Mouse (Mus musculus) kidney, embryonic 14.5 days (tissue): Measurements from ENCODE around the gene Arid2. TPM values are rescaled to one million over a fixed set of nuclear protein-coding genes. Genes with fewer than 3 reads are reported as not detected.

Experiments used
- ATAC-seq: fragments of 200-750 bp; cut with Nextera tagmentation; 2 replicates; pipeline ENCODE4 v1.8.0; 2017; ENCODE audit warnings: moderate number of reproducible peaks, mild to moderate bottlenecking, moderate TSS enrichment, moderate library complexity; ENCODE audit not compliant: low FRiP score, low TSS enrichment
- H3K27ac ChIP-seq: fragments of 300-500 bp; sonication (generic); 2 replicates; pipeline ENCODE4 v1.5.1; 2014; ENCODE audit warnings: low read depth, mild to moderate bottlenecking, low read length, moderate library complexity, mixed read lengths
- H3K27me3 ChIP-seq: fragments of 300-500 bp; sonication (generic); 2 replicates; pipeline ENCODE4 v1.6.1; 2014; ENCODE audit warnings: mild to moderate bottlenecking, low read length; ENCODE audit not compliant: control insufficient read depth, insufficient read depth
- H3K36me3 ChIP-seq: fragments of 300-500 bp; sonication (generic); 2 replicates; pipeline ENCODE4 v1.6.1; 2014; ENCODE audit warnings: low read length, mixed read lengths; ENCODE audit not compliant: control insufficient read depth, insufficient read depth
- H3K4me1 ChIP-seq: fragments of 300-500 bp; sonication (generic); 2 replicates; pipeline ENCODE4 v1.6.1; 2014; ENCODE audit warnings: low read length, mixed read lengths; ENCODE audit not compliant: control insufficient read depth, insufficient read depth
- H3K4me2 ChIP-seq: fragments of 300-500 bp; sonication (generic); replicated peaks from 2 replicates; pipeline ENCODE4 v1.6.1; 2014; ENCODE audit warnings: low read depth, mild to moderate bottlenecking, low read length
- H3K4me3 ChIP-seq: fragments of 300-500 bp; sonication (generic); 2 replicates; pipeline ENCODE4 v1.5.1; 2014; ENCODE audit warnings: mild to moderate bottlenecking, low read length
- H3K9ac ChIP-seq: fragments of 300-500 bp; sonication (generic); 2 replicates; pipeline ENCODE4 v1.6.1; 2014; ENCODE audit warnings: low read depth, mild to moderate bottlenecking, low read length, moderate library complexity
- H3K9me3 ChIP-seq: fragments of 300-500 bp; sonication (generic); 2 replicates; pipeline ENCODE4 v1.6.1; 2016; ENCODE audit warnings: low read length; ENCODE audit not compliant: control insufficient read depth
- WGBS: fragments of 180-500 bp; shearing (Covaris S2); extraction: QIAGEN DNeasy Blood & Tissue Kit; methylation state at CpG from one replicate; pipeline ENCODE4 v1.1.7; 2014; 5-methylcytosine and 5-hydroxymethylcytosine counted together
- polyA plus RNA-seq: library from polyadenylated mRNA; unstranded; fragments of >200 nt; fragmentation: Nextera tagmentation; extraction: Ambion mirVana; gene quantifications from 2 replicates; pipeline ENCODE4 v1.2.1, GENCODE M21; 2014

Gene Arid2
- polyA plus RNA-seq, 1 experiment from 2014 or later, result 36.0 TPM

DNA sequence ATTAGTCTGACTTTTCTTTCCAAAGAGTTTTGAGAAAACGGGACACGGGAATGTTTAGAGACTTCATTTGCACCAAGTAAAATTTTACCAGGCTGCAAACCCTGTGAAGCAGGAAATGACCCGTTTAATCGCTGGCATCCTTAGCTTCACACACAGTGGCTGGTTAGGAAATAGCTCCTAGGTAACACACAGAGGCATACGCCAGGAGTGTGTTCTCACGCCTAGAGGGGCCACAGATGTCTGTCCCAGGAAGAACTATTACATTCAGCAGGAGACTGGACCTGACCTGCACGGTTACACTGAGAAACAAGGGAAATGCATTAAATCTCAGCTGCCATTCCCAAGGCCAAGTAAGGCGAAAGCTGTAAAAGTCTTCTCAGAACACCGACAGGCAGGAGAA is 18.7 kb upstream of the Arid2 start:
- 82% methylated on average over 9 of the region's 9 CpGs for WGBS
- Histone ChIP-seq H3K9ac (no peak overlapping the region), H3K36me3 (peaks cover 21% of the 10 kb centered on the region), H3K27me3 (no peaks in the 10 kb centered on the region), H3K4me2 (no peak overlapping the region), H3K9me3 (peaks cover 31% of the 10 kb centered on the region), H3K4me3 (no peak overlapping the region), H3K4me1 (0 out of 2 replicates have a peak, but pooled peaks cover 5% of the 10 kb centered on the region), H3K27ac (no peak overlapping the region)
- ATAC-seq, result no peak

- Histone ChIP-seq H3K27ac (no peak overlapping the region), H3K4me2 (no peak overlapping the region), H3K9me3 (peaks cover 30% of the 10 kb centered on the region), H3K4me3 (no peak overlapping the region), H3K4me1 (0 out of 2 replicates have a peak, but pooled peaks cover 5% of the 10 kb centered on the region), H3K9ac (no peak overlapping the region), H3K27me3 (no peaks in the 10 kb centered on the region), H3K36me3 (peaks cover 21% of the 10 kb centered on the region)
- 92% methylated on average over 4 of the region's 4 CpGs for WGBS
- ATAC-seq, result no peak
Measured at GRCm38 (mm10) chr15:96269402-96269801, 17.9 kb upstream of the Arid2 start.

- Histone ChIP-seq H3K4me2 (no peak overlapping the region), H3K27ac (no peak overlapping the region), H3K4me3 (no peak overlapping the region), H3K27me3 (no peaks in the 10 kb centered on the region), H3K9me3 (peaks cover 23% of the 10 kb centered on the region), H3K9ac (no peak overlapping the region), H3K36me3 (peaks cover 21% of the 10 kb centered on the region), H3K4me1 (0 out of 2 replicates have a peak, but pooled peaks cover 5% of the 10 kb centered on the region)
- 92% methylated on average over 10 of the region's 10 CpGs for WGBS
- no peak for ATAC-seq
Measured at GRCm38 (mm10) chr15:96270272-96270880, 16.9 kb upstream of the Arid2 start.

DNA sequence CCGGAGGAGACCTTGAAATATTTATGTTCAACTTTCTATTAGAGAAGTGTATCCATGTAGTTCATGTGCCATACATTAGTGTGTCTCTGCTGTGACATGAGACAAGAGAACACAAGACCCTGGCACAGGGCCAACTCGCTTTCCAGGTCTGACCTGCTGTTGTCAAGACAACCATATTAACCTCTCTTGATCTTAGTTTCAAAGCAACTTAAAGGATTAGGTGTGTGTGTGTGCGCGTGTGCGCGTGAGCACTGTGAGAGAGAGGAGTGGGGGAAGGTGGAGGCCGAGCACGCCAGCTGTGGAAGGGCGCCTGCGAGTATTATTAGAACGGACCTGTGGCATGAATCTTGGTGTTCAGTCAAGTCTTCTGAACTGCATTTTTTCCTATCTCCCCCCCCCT is 15.0 kb upstream of the Arid2 start:
- Histone ChIP-seq H3K27me3 (no peaks in the 10 kb centered on the region), H3K4me2 (no peak overlapping the region), H3K36me3 (peaks cover 26% of the 10 kb centered on the region), H3K27ac (no peak overlapping the region), H3K4me3 (no peak overlapping the region), H3K4me1 (0 out of 2 replicates have a peak, but pooled peaks cover 5% of the 10 kb centered on the region), H3K9me3 (peaks cover 15% of the 10 kb centered on the region), H3K9ac (no peak overlapping the region)
- no peak for ATAC-seq
- 92% methylated on average over 11 of the region's 11 CpGs for WGBS

- 0 out of 2 replicates have a peak, but pooled peaks cover 5% of the 10 kb centered on the region for H3K4me1 ChIP-seq
- 75% methylated on average over 2 of the region's 2 CpGs for WGBS
- peaks cover 32% of the 10 kb centered on the region for H3K36me3 ChIP-seq
- no peaks in the 10 kb centered on the region for H3K27me3 ChIP-seq
- no peak overlapping the region for H3K4me2 ChIP-seq
- no peak overlapping the region for H3K9ac ChIP-seq
- no peak overlapping the region for H3K4me3 ChIP-seq
- no peak overlapping the region for H3K27ac ChIP-seq
- ATAC-seq, result no peak
- no peaks in the 10 kb centered on the region for H3K9me3 ChIP-seq
Measured at GRCm38 (mm10) chr15:96274341-96274740, 13.0 kb upstream of the Arid2 start.

DNA sequence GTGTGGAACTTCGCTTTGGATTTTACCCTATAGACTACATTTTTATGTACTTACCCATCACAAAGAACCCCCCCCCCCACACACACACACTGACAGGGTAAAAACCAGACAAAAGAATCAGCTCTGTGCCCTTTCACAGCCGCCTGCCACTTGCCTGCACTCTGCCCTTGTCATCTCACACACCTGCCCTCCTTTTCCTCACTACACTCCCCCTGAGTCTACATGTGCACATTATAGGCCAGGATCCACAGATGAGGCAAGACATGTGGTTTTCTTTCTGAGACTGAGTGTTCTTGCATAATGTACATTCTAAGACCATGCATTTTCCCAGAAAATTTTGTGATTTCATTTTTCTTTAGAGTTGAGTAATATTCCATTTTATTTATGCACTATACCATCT is 12.1 kb upstream of the Arid2 start:
- Histone ChIP-seq H3K27ac (no peak overlapping the region), H3K36me3 (peaks cover 39% of the 10 kb centered on the region)
- 90% methylated on average over 2 of the region's 2 CpGs for WGBS

GRCm38 (mm10) chr15:96275810-96276493 is 11.4 kb upstream of the Arid2 start:
- peaks cover 42% of the 10 kb centered on the region for H3K36me3 ChIP-seq

More for the DNA sequence above, 12.1 kb upstream of the Arid2 start:
- no peak overlapping the region for H3K4me2 ChIP-seq
- H3K4me1 ChIP-seq, result 0 out of 2 replicates have a peak, but pooled peaks cover 5% of the 10 kb centered on the region
- no peak for ATAC-seq
- H3K27me3 ChIP-seq, result no peaks in the 10 kb centered on the region
- peaks cover under 1% of the 10 kb centered on the region; the same call in 1 of the 2 replicates for H3K9me3 ChIP-seq
- no peak overlapping the region for H3K9ac ChIP-seq
- no peak overlapping the region for H3K4me3 ChIP-seq

DNA sequence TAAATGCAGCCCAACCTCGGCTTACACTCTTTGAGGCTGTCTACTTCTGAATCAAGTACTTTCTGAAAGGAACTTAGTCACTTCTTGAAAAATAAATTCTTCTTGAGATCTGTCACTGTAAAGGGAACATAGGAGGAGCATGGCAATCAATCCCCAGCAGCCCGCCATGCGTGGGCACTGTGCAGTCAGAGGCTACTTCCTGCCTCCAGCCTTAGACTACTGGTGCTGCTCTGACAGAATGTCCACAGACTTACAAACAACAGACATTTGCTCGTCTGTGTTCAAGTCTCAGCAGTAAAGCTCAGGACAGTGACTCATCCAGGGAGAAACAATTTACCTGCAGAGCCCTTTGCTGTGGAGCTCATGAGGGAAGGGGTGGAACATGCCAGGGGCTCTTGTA is 10.3 kb upstream of the Arid2 start:
- Histone ChIP-seq H3K27me3 (no peaks in the 10 kb centered on the region), H3K4me2 (no peak overlapping the region), H3K4me1 (no peaks in the 10 kb centered on the region), H3K27ac (no peak overlapping the region), H3K4me3 (no peak overlapping the region), H3K9ac (no peak overlapping the region), H3K36me3 (peaks cover 46% of the 10 kb centered on the region), H3K9me3 (peaks cover 3% of the 10 kb centered on the region)
- no peak for ATAC-seq
- 84% methylated on average over 4 of the region's 4 CpGs for WGBS

More at GRCm38 (mm10) chr15:96275810-96276493, 11.4 kb upstream of the Arid2 start:
- Histone ChIP-seq H3K27ac (no peak overlapping the region), H3K9ac (no peak overlapping the region), H3K27me3 (no peaks in the 10 kb centered on the region), H3K4me3 (no peak overlapping the region), H3K4me2 (no peak overlapping the region), H3K4me1 (0 out of 2 replicates have a peak, but pooled peaks cover 5% of the 10 kb centered on the region), H3K9me3 (peaks cover 3% of the 10 kb centered on the region)
- 86% methylated on average over 9 of the region's 9 CpGs for WGBS
- ATAC-seq, result no peak

GRCm38 (mm10) chr15:96281236-96281635 is 6.1 kb upstream of the Arid2 start:
- 90% methylated on average over 5 of the region's 5 CpGs for WGBS
- Histone ChIP-seq H3K36me3 (peaks cover 39% of the 10 kb centered on the region), H3K4me2 (no peak overlapping the region), H3K4me3 (no peak overlapping the region), H3K27ac (no peak overlapping the region), H3K27me3 (no peaks in the 10 kb centered on the region), H3K9ac (no peak overlapping the region), H3K4me1 (peaks cover 4% of the 10 kb centered on the region; the same call in 1 of the 2 replicates), H3K9me3 (peaks cover 3% of the 10 kb centered on the region)
- ATAC-seq, result no peak
